Mouse (Mus musculus) embryonic stem cell, embryonic (primary cell): Measurements from ENCODE around the gene Malsu1.

Experiments
- CTCF ChIA-PET, 4 experiments: fragments of 300-600 bp in 2 of 4; fragments of 350-600 bp in 2 of 4; sonication (Branson Sonifier 250); formaldehyde crosslinking; loops; one replicate each; lab custom pipeline; 2022; ENCODE audit warnings: inconsistent platforms in 2 of 4; lab: Charles Lee
- POLR2A ChIA-PET, 4 experiments: fragments of 300-600 bp in 2 of 4; fragments of 350-600 bp in 2 of 4; sonication (Branson Sonifier 250); formaldehyde crosslinking; loops; one replicate each; lab custom pipeline; 2022; ENCODE audit warnings: antibody characterized with exemption in 4 of 4, inconsistent platforms in 1 of 4; lab: Charles Lee

Gene Malsu1

GRCm38 (mm10) chr6:49106746-49107500 lies 33.3 kb downstream of the Malsu1 start:
- CTCF ChIA-PET, result no interaction called here
- POLR2A ChIA-PET, result interaction anchor here in 2 of 4 experiments (0.9 to 5.9 kb wide), 11 partner anchors 7 to 33 kb away, joined by 3 to 47 read pairs (median 5); partner anchors contain the start of gene Malsu1 (in 1 of the 2)

GRCm38 (mm10) chr6:49109196-49109595 lies 35.6 kb downstream of the Malsu1 start:
- POLR2A ChIA-PET, result interaction anchor here in 2 of 4 experiments (0.7 to 5.9 kb wide), 3 partner anchors 9 to 30 kb away, joined by 4 to 47 read pairs (median 30); no protein-coding TSS in a partner anchor

DNA sequence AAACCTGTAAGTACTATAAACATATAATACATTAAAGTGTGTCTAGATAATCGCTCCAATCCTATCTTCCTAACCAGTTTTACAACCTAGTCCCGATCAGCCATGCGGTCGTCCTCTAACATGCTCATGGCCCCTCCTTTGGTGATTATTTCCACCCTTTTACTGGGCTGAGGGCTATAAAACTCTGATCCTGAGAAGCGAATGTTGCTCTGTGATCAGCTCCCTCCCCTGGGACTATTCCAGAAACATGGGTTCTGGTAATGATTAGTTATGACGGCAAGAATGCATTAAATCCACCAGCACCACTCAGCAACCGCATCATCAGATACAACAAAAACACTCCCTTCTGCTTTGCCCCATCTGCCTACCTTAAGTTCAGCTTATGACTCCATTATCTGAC lies 40.3 kb downstream of the Malsu1 start:
- CTCF ChIA-PET, result no interaction called here

More at GRCm38 (mm10) chr6:49109196-49109595, 35.6 kb downstream of the Malsu1 start:
- CTCF ChIA-PET, result no interaction called here

GRCm38 (mm10) chr6:49114457-49114856 lies 40.9 kb downstream of the Malsu1 start:
- ChIA-PET CTCF (no interaction called here), POLR2A (interaction anchor here in 1 of 4 experiments (1.1 to 1.2 kb wide), 2 partner anchors 8 to 41 kb away, joined by 3 read pairs; partner anchors contain the start of gene Malsu1)

More for the DNA sequence above, 40.3 kb downstream of the Malsu1 start:
- POLR2A ChIA-PET, result interaction anchor here in 1 of 4 experiments (1.1 to 1.2 kb wide), 2 partner anchors 9 to 40 kb away, joined by 3 read pairs; partner anchors contain the start of gene Malsu1

DNA sequence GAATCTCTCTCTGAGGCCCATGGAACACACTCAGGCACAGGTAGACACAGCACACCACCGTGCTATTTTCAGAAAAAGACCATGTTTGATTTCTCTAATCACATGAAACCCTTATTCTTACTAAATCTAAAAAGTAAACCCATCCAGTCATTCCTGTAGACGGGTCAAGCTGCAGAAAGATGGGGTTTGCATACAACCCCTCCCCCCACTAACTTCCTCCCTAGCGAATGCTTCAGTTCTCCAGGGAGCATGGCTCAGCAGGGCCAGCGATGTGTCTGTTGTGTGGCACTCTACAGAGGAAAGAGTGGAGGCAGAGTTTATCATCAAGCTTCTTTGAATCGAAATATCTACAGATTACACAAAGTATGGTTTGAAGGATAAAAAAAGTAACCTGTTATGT lies 42.0 kb downstream of the Malsu1 start:
- POLR2A ChIA-PET, result interaction anchor here in 2 of 4 experiments (0.8 to 1.3 kb wide), 4 partner anchors 8 to 17 kb away, joined by 3 to 6 read pairs (median 4); no protein-coding TSS in a partner anchor
- CTCF ChIA-PET, result no interaction called here

GRCm38 (mm10) chr6:49116241-49116640 lies 42.6 kb downstream of the Malsu1 start:
- CTCF ChIA-PET, result interaction anchor here in 1 of 4 experiments (0.7 kb wide), 1 partner anchor 216 kb away, joined by 7 read pairs; no protein-coding TSS in a partner anchor
- POLR2A ChIA-PET, result interaction anchor here in 2 of 4 experiments (0.8 to 1.3 kb wide), 5 partner anchors 9 to 17 kb away, joined by 3 to 6 read pairs (median 4); no protein-coding TSS in a partner anchor

GRCm38 (mm10) chr6:49118446-49118845 lies 44.9 kb downstream of the Malsu1 start:
- CTCF ChIA-PET, result no interaction called here
- POLR2A ChIA-PET, result interaction anchor here in 2 of 4 experiments (0.7 to 2.2 kb wide), 8 partner anchors 9 to 25 kb away, joined by 3 to 12 read pairs (median 4); no protein-coding TSS in a partner anchor

DNA sequence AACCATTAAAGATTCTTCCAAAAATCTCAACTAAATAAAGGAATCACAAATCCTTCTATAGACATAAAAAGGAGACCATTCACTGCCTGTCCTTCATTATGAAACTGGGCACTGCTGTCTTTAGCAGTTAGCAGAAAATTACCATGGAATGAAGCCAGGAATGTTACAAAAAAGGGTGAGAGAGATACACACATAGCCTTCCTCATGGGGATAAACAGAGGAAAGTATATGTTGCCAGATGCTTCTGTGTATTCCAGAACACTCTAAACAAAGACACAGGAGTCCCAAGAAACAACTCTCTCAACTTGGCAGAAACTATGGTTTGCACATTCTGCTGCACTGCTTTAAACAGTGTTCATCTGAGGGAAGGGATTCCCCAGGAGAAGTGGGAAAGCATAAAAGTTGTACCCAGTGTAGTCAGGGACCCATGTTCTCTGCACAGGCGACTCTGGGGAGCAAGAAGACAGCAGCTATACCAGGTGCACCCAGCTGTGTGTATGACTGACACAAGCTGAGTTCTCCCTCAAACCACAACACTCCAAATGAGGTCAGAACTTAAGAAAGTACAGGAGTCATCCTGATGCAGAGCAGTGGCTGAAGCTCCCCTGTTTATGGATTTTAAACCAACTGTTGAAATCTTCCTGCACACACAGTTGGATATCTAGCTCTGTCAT lies 46.0 kb downstream of the Malsu1 start:
- POLR2A ChIA-PET, result interaction anchor here in 2 of 4 experiments (1.2 to 2.2 kb wide), 3 partner anchors 13 to 23 kb away, joined by 3 to 8 read pairs (median 4); no protein-coding TSS in a partner anchor
- CTCF ChIA-PET, result no interaction called here

DNA sequence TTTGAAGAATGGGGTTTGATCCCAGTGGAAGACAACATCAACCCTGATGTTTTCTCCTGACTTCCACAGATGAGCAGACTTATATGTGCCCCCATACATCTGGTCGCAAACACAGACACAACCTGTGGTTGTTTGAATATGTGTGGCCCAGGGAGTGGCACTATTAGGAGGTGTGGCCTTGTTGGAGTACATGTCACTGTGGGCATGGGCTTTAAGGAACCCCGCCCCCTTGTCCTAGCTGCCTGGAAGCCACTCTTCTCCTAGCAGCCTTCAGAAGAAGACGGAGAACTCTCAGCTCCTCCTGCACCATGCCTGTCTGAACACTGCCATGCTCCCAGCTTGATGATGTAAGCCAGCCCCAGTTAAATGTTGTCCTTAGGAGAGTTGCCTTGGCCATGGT lies 46.8 kb downstream of the Malsu1 start:
- POLR2A ChIA-PET, result interaction anchor here in 2 of 4 experiments (0.6 to 2.2 kb wide), 5 partner anchors 12 to 77 kb away, joined by 3 to 8 read pairs (median 3); no protein-coding TSS in a partner anchor
- CTCF ChIA-PET, result no interaction called here

- ChIA-PET CTCF (no interaction called here), POLR2A (interaction anchor here in 1 of 4 experiments (0.5 to 2.8 kb wide), 5 partner anchors 14 to 96 kb away, joined by 3 to 8 read pairs (median 3); no protein-coding TSS in a partner anchor)
These were observed 56.7 kb downstream of the Malsu1 start for GRCm38 (mm10) chr6:49130328-49130727.

- ChIA-PET POLR2A (interaction anchor here in 3 of 4 experiments (0.7 to 3.7 kb wide), 28 partner anchors 9 to 235 kb away, joined by 3 to 22 read pairs (median 6); partner anchors contain the start of genes Malsu1 (in 3 of the 3) and Fam221a (in 1 of the 3)), CTCF (interaction anchor here in 1 of 4 experiments (1.3 kb wide), 1 partner anchor 55 kb away, joined by 3 read pairs; no protein-coding TSS in a partner anchor)
These were observed 58.3 kb downstream of the Malsu1 start for GRCm38 (mm10) chr6:49131855-49132254.

GRCm38 (mm10) chr6:49132352-49133090 lies 58.9 kb downstream of the Malsu1 start:
- ChIA-PET CTCF (interaction anchor here in 3 of 4 experiments (0.6 to 1.3 kb wide), 4 partner anchors 55 to 274 kb away, joined by 3 to 9 read pairs (median 3); no protein-coding TSS in a partner anchor), POLR2A (interaction anchor here in 3 of 4 experiments (0.6 to 3.7 kb wide), 40 partner anchors 8 to 235 kb away, joined by 3 to 22 read pairs (median 4); partner anchors contain the start of genes Malsu1 (in 3 of the 3) and Fam221a (in 2 of the 3))
